Mouse (Mus musculus) limb, embryonic 10.5 days (tissue): ENCODE results near the gene Ly6g6c. TPM values are rescaled to one million over a fixed set of nuclear protein-coding genes. Genes with fewer than 3 reads are reported as not detected.
"Not testable (repeated sequence)": the region's sequence is repeated elsewhere in the genome, so short reads cannot be mapped to it uniquely, and the experiment has no call there.

Experiments
- DNase-seq: peaks from one replicate; pipeline ENCODE4 v3.0.0-alpha.2; 2017; ENCODE audit warnings: low spot score
- H3K27ac ChIP-seq: fragments of 300-500 bp; sonication (generic); 2 replicates; pipeline ENCODE4 v1.5.1; 2016; ENCODE audit warnings: mild to moderate bottlenecking
- H3K27me3 ChIP-seq: fragments of 300-500 bp; sonication (generic); 2 replicates; pipeline ENCODE4 v1.6.1; 2016; ENCODE audit warnings: low read depth, mild to moderate bottlenecking; ENCODE audit not compliant: poor library complexity, severe bottlenecking
- H3K36me3 ChIP-seq: fragments of 300-500 bp; sonication (generic); 2 replicates; pipeline ENCODE4 v1.6.1; 2016; ENCODE audit warnings: mild to moderate bottlenecking, moderate library complexity
- H3K4me1 ChIP-seq: fragments of 300-500 bp; sonication (generic); 2 replicates; pipeline ENCODE4 v1.6.1; 2016
- H3K4me3 ChIP-seq: fragments of 300-500 bp; sonication (generic); 2 replicates; pipeline ENCODE4 v1.5.1; 2016; ENCODE audit warnings: mild to moderate bottlenecking, moderate library complexity
- H3K9me3 ChIP-seq: fragments of 300-500 bp; sonication (generic); replicated peaks from 2 replicates; pipeline ENCODE4 v1.6.1; 2016; ENCODE audit warnings: mild to moderate bottlenecking
- WGBS: fragments of 180-500 bp; shearing (Covaris S2); methylation state at CpG from one replicate; pipeline ENCODE4 v1.1.7; 2016; 5-methylcytosine and 5-hydroxymethylcytosine counted together
- polyA plus RNA-seq: library from polyadenylated mRNA; unstranded; fragments of >200 nt; fragmentation: Nextera tagmentation; extraction: Ambion mirVana; gene quantifications from 2 replicates; pipeline ENCODE4 v1.2.1, GENCODE M21; 2016

The Ly6g6c gene
- polyA plus RNA-seq, 1 experiment from 2014 or later, result not detected

DNA sequence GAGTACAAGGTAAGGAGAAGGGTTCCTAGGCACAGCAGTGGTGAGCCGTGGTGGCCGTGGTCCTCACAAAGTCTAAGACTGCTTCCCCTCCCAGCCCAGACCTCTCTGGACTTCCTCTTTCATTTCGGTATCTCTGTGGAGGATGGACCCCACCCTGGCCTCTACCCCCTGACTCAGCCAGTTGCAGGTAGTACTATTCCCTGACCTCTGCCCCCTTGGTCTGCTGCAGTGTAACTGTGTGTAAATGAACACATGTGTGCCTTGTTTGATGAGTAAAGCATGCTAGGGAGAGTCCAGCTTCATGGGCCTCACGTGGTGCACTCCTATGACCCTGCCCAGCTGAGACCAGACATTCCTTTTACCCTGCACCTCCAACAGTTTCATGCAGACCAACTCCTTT lies 41.4 kb upstream of the Ly6g6c start:
- Histone ChIP-seq H3K4me3 (0 out of 2 replicates have a peak overlapping the region, but pooled peaks have one; percentile 4), H3K4me1 (peaks cover 46% of the 10 kb centered on the region), H3K9me3 (no peaks in the 10 kb centered on the region), H3K27ac (peak overlapping the region; percentile 69), H3K36me3 (no peaks in the 10 kb centered on the region), H3K27me3 (no peaks in the 10 kb centered on the region)
- DNase-seq, result peak; percentile 29
- WGBS, result 78% methylated on average over 4 of the region's 4 CpGs

DNA sequence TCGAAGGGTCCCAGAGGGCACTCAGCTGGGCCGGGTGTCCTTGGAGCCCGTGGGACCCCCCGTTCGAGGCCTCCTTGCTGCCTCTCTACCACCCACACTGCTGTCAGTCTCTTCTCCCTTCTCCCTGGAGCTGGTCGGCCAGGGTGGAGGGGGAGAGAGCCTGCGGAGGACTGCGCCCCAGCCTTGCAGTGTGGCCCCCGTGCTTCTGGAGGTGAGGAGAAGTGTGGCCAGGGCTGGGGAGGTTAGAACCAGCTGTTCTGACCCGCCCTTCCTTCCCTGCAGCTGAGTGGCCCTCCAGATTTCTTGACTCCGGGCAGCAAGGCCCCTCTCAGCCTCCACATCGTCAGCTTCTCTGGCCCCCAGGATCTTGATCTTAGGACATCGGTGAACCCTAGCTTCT lies 40.9 kb upstream of the Ly6g6c start:
- Histone ChIP-seq H3K27me3 (no peaks in the 10 kb centered on the region), H3K36me3 (no peaks in the 10 kb centered on the region), H3K27ac (peak overlapping the region; percentile 69), H3K4me3 (no peak overlapping the region), H3K9me3 (no peaks in the 10 kb centered on the region), H3K4me1 (peaks cover 51% of the 10 kb centered on the region)
- DNase-seq, result peak; percentile 28
- 73% methylated on average over 13 of the region's 13 CpGs for WGBS

DNA sequence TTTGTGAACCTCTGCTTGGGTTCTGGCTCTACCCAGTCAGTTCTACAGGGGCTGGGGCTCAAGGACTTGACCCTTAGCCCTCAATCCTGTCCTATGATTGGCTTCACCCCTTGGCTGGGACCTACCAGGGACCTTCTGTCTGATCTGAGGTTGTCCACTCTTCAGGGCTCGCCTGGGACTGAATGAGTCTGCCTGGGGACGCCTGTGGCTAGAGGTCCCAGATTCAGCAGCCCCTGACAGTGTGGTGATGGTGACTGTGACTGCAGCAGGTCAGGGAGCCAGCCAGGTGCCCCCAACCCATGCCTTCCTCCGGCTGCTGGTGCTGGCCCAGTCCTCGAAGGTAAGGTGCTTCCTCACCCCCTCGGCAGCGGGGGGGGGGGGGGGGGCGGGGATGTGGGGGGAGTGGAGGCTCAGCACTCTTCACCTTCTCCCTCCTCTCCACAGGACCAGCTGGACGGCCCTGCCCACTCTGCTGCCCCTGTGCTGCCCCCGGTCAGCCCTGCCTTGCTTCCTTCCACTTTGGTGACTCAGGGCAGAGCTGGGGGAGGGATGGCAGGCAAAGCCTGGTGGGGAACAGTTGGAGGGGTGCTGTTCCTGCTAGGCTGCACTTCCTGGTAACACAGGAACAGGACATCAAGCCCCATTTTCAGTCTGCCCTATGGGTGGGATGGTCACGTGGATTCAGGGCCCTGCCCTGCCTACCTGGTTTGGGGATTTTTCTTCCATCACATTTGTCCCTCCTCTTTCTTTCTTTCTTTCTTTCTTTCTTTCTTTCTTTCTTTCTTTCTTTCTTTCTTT lies 40.3 kb upstream of the Ly6g6c start:
- Histone ChIP-seq H3K9me3 (no peaks in the 10 kb centered on the region), H3K27me3 (no peaks in the 10 kb centered on the region), H3K27ac (peak overlapping the region; percentile 69), H3K4me1 (peaks cover 58% of the 10 kb centered on the region), H3K36me3 (no peaks in the 10 kb centered on the region), H3K4me3 (no peak overlapping the region)
- no peak for DNase-seq
- WGBS, result 64% methylated on average over 10 of the region's 10 CpGs

DNA sequence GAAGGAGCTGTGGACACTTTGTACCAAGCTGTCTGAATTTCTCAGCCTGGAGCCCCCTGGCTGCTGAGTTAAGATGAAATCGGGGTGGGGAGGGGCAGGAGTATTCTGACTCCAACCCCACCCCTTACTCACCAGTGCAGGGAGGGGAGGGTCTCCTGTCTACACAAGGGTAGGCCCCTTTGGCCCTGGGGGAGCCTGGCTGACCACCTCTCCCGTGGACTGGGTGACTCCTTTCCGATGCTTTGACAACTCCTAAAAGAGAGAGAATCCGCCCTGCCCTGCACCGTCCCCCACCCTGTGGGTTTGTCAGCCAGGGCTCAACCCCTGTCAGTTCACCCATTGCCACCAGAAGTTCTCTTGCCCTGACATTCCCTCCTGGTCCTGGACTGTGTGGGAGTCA lies 39.0 kb upstream of the Ly6g6c start:
- Histone ChIP-seq H3K9me3 (no peaks in the 10 kb centered on the region), H3K4me1 (peaks cover 63% of the 10 kb centered on the region), H3K4me3 (no peak overlapping the region), H3K36me3 (no peaks in the 10 kb centered on the region), H3K27me3 (peaks cover 3% of the 10 kb centered on the region; the same call in 1 of the 2 replicates), H3K27ac (0 out of 2 replicates have a peak overlapping the region, but pooled peaks have one; percentile 71)
- 88% methylated on average over 5 of the region's 5 CpGs for WGBS
- DNase-seq, result peak; percentile 29

DNA sequence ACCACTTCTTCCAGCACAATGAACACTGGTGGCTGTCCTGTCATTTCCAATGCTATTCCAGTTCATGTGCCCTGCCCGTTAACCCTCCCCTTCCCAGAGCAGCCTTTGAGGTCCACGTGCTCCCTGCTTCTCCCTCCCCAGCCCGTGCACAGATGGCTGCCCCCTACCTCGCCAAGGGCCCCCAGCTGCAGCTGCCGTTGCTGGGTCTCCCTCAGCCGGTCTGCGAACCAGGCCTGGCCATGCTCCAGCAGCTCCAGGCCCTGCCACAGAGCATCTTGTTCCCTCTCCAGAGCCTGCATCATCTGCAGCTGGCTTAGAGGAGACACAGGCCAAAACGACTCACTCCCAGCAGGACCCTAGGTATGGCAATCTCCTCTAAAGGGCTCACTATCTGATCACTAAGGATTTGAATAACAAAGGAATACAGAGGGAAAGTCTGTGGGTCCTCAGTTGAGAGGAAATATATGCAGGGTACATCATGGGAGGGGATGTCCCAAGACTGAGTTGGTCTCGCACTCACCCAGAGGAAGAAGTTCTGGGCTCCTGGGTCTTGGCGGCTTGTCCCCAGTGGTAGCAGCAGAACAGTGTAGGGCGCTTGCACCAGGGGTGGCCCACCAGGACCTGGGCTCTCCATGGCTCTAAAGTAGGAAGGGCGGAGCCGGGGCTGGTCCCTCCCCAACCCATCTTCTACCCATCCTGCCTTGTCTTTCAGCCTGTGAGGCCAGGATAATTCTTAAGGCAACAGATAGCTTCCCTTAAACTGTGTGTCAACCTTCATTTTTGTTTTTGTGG lies 37.7 kb upstream of the Ly6g6c start, which contains the start of gene Sapcd1:
Sapcd1 (minus strand) TSS at position 740 of the 792 bp plus-strand sequence.
- Histone ChIP-seq H3K4me3 (peak within 1 kb of the TSS; percentile 11; the same call in 1 of the 2 replicates), H3K27me3 (peaks cover 4% of the 10 kb centered on the region; the same call in 1 of the 2 replicates), H3K4me1 (peaks cover 53% of the 10 kb centered on the region), H3K27ac (peak within 1 kb of the TSS; percentile 71), H3K36me3 (no peaks in the 10 kb centered on the region), H3K9me3 (no peaks in the 10 kb centered on the region)
- 44% methylated on average over 13 of the region's 13 CpGs for WGBS
- DNase-seq, result peak; percentile 46

DNA sequence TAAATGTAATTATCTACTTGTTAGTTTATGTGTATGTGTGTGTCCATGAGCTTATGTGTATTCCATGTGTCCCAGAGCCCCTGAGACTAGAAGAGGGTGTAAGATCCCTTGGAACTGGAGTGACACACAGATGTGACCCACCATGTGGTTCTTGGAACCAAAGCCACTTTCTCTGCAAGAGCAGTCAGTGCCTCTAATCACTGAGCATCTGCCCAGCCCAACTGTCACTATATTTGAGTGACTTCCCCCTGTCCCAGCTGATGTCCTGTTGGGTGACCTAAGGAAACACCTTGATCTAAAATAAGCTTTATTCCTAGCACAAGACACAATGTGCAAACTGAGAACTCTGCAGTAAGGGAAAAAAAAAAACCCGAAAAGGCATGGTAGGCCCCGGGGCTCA lies 36.9 kb upstream of the Ly6g6c start:
- no peak for DNase-seq
- Histone ChIP-seq H3K4me3 (no peak overlapping the region), H3K4me1 (peaks cover 51% of the 10 kb centered on the region), H3K27me3 (peaks cover 4% of the 10 kb centered on the region; the same call in 1 of the 2 replicates), H3K9me3 (no peaks in the 10 kb centered on the region), H3K36me3 (no peaks in the 10 kb centered on the region), H3K27ac (no peak overlapping the region)
- WGBS, result 85% methylated on average over 2 of the region's 2 CpGs

DNA sequence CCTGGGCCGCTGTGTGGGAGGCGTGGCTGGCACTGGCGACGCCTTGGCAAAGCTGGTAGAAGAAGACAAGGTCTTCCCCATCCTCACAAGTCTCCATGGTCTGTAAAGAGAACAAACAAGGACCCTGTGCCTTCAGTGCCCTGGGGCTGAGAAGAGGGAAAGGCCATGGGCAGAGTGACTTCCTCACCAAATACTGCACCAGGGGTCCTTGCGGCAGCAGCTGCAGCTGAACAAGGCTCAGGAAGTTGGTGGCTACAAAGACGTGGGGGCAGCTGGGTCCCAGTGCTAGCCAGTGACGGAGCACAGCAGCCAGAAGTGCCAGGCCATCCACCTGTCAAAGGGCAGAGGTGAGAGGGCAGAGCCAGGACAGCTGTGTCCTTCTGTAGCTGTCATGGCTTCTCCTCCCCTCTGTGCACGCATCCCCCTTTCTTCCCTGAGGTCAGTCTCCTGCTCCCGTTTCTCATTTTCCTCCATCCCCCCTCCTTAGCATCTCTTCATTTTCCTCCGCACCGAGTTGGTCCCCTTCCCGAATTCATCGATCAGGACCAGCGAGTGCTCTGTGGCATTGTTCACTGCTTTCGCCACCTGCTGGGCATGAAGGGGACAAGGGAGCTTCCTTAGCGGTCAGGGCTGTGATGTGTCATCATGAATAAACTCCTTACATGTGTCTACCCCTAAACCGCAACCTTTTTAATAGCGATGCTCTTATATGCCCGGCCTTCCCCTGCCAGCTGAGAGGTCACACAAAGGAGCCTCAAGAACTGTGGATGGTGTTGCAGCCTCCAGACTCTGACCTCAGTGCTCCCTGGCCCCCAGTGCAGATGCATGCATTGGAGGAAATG lies 35.3 kb upstream of the Ly6g6c start:
- Histone ChIP-seq H3K27me3 (peaks cover 4% of the 10 kb centered on the region; the same call in 1 of the 2 replicates), H3K4me1 (peaks cover 35% of the 10 kb centered on the region), H3K27ac (0 out of 2 replicates have a peak overlapping the region, but pooled peaks have one; percentile 9), H3K4me3 (0 out of 2 replicates have a peak overlapping the region, but pooled peaks have one; percentile 3), H3K36me3 (no peaks in the 10 kb centered on the region), H3K9me3 (no peaks in the 10 kb centered on the region)
- WGBS, result 38% methylated on average over 19 of the region's 19 CpGs
- DNase-seq, result peak; percentile 43

DNA sequence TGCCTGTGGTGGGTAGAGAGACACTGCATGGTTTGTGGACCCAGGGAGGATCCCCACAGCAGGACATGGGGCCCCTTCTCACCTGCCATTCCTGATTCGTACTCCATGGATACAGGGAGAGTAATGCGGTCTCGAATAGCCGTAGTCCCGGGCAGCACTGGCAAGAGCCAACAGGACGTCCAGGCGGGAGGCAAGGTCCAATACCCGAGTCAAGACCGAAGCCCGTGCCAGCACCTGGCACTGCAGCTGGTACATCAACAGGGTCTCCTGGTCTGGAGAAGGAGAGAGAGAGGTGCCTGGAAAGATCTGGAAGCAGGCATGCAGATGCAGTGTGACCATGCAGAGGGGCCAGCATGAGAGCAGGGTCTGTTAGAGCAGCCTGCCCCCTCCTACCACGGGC lies 33.9 kb upstream of the Ly6g6c start:
- Histone ChIP-seq H3K4me3 (no peak overlapping the region), H3K36me3 (no peaks in the 10 kb centered on the region), H3K27me3 (peaks cover 4% of the 10 kb centered on the region; the same call in 1 of the 2 replicates), H3K4me1 (peaks cover 30% of the 10 kb centered on the region), H3K9me3 (no peaks in the 10 kb centered on the region), H3K27ac (peak overlapping the region; percentile 21; the same call in 1 of the 2 replicates)
- 90% methylated on average over 11 of the region's 11 CpGs for WGBS
- peak; percentile 27 for DNase-seq

DNA sequence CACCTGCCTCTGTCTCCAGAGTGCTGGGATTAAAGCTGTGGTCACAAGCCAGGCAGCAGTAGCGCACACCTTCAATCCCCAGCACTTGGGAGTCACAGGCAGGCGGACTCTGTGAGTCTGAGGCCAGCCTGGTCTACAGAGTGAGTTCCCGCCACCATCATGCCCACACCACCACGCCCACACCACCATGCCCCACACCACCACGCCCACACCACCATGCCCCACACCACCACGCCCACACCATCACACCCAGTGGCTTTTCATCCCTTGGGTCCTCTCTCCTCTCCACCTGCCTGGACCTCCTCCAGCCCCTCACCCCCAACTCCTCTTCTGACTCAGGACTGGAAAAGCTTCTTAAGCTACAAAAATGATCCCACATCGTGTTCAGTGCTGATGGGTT lies 33.3 kb upstream of the Ly6g6c start:
- DNase-seq, result no peak
- Histone ChIP-seq H3K4me1 (peaks cover 27% of the 10 kb centered on the region), H3K4me3 (no peak overlapping the region), H3K36me3 (no peaks in the 10 kb centered on the region), H3K27ac (no peak overlapping the region), H3K9me3 (no peaks in the 10 kb centered on the region), H3K27me3 (peaks cover 4% of the 10 kb centered on the region; the same call in 1 of the 2 replicates)
- WGBS, result 92% methylated on average over 7 of the region's 7 CpGs

DNA sequence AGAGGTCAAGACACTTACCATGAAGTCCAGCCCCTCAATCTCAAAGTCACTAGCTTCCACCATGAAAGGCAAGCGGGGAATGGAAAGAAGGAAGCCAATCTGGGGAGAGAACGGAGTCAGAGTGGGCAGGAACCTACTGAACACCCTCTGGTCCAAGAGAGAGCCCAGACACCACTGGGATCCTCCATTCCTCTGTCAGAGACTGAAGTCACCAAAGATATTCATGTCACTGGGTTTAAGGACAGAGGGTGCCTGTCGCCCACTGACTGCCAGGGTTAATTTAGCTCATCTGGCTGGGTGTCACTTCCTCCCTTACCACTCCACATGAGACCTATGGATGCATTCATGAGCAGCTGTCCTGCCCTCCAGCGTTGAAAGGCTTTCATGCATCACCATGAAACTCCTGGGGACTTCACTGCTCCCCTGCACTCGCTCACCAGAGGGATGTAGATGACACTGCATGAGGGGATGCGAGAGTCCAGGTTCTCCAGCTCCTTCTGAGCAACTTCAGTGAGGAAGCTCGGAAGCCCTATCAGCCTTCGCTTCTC lies 32.8 kb upstream of the Ly6g6c start:
- H3K27me3 ChIP-seq, result peaks cover 4% of the 10 kb centered on the region; the same call in 1 of the 2 replicates
- H3K4me3 ChIP-seq, result no peak overlapping the region
- H3K36me3 ChIP-seq, result no peaks in the 10 kb centered on the region
- peaks cover 22% of the 10 kb centered on the region for H3K4me1 ChIP-seq
- H3K9me3 ChIP-seq, result no peaks in the 10 kb centered on the region
- WGBS, result 73% methylated on average over 8 of the region's 8 CpGs
- no peak overlapping the region for H3K27ac ChIP-seq
- peak; percentile 27 for DNase-seq

DNA sequence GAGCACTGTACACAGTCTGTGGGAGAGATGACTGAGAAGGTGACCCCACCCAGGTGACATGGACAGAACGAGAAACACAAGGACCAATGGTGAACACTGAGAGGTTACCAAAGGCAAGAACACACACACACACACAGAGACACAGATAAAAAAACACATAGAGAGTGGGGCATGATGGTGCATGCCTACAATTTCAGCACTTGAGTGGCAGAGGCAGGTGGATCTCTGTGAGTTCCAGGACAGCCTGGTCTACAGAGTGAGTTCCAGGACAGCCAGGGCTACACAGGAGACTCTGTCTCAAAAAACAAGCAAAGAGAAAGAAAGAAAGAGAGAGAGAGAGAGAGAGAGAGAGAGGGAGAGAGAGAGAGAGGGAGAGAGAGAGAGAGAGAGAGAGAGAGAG lies 31.5 kb upstream of the Ly6g6c start:
- not testable (repeated sequence) for H3K9me3 ChIP-seq, DNase-seq, H3K36me3 ChIP-seq, H3K4me3 ChIP-seq, H3K27me3 ChIP-seq, H3K27ac ChIP-seq
- peaks cover 19% of the 10 kb centered on the region for H3K4me1 ChIP-seq
- WGBS, result 89% methylated on average over 1 of the region's 1 CpGs

DNA sequence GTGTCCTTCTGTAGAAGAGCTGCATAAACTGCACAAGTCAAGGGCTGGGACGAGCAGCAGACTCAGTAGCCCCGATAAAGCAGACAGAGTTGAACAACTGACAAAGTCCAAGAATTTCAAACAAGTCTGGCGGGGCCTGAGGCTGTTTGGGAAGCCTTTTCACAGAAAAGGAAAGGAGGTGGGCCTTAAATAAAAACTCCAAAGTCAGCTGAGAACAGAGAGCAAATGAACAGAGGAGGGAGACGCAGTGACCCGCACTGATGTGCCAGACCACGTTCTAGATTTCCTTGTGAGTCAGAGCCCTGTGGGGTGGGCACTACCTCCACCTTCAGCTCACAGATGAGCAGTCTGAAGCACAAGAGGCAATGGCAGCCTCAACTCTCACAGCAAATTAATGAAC lies 30.3 kb upstream of the Ly6g6c start:
- Histone ChIP-seq H3K27ac (no peak overlapping the region), H3K9me3 (no peaks in the 10 kb centered on the region), H3K4me3 (no peak overlapping the region), H3K4me1 (peaks cover 7% of the 10 kb centered on the region), H3K36me3 (no peaks in the 10 kb centered on the region), H3K27me3 (peaks cover 4% of the 10 kb centered on the region; the same call in 1 of the 2 replicates)
- DNase-seq, result peak; percentile 25
- WGBS, result 86% methylated on average over 6 of the region's 6 CpGs
